Mouse (Mus musculus): ENCODE data around the gene Epb41l4b. TPM values are rescaled to one million over a fixed set of nuclear protein-coding genes. Genes with fewer than 3 reads are reported as not detected.
A peak's percentile ranks its signal among the peaks of the same experiment; 100 is the strongest.

The Epb41l4b gene
- total and polyA plus RNA-seq, 3 experiments: 0.93 to 4.9 (median 2.0) TPM

- no peak for TF ChIP-seq ZKSCAN1 (IDR thresholded peaks at IDR 0.05; ENCODE audit: borderline replicate concordance, low read depth, low read length)
Measured at GRCm38 (mm10) chr4:57143026-57143937, at the start of gene Epb41l4b (continued).

GRCm38 (mm10) chr4:57191543-57192283 lies 48.5 kb upstream of the Epb41l4b start:
- Histone ChIP-seq H3K27me3 (replicated peaks) (no peaks in the 10 kb centered on the region), H3K9me3 (replicated peaks; ENCODE audit: low read length) (no peaks in the 10 kb centered on the region), H3K36me3 (replicated peaks in 1 of 2; ENCODE audit: control insufficient read depth in 1 of 2, insufficient read depth in 1 of 2, low read length in 1 of 2) (no peaks in the 10 kb centered on the region), H3K79me2 (replicated peaks; ENCODE audit: control insufficient read depth, extremely low read depth, insufficient read depth, poor library complexity, severe bottlenecking) (no peaks in the 10 kb centered on the region), H3K4me3 (replicated peaks in 1 of 3; ENCODE audit: low read depth in 2 of 3, low read length in 2 of 3, poor library complexity in 1 of 3) (no peak overlapping the region), H3K9ac (ENCODE audit: insufficient read depth, low read depth) (no peak overlapping the region), H3K4me2 (ENCODE audit: insufficient read depth, low read depth, poor library complexity, severe bottlenecking) (no peak overlapping the region), H3K4me1 (ENCODE audit: control insufficient read depth in 1 of 2, insufficient read depth in 2 of 2) (peaks cover 11 to 50% of the 10 kb centered on the region in 2 experiments; a peak in 3 of 4 replicates), H3K27ac (ENCODE audit: insufficient read depth, low read depth) (no peak overlapping the region)
- no peak for DNase-seq (ENCODE audit: extremely low read depth)
- TF ChIP-seq MAFK (IDR thresholded peaks at IDR 0.05; ENCODE audit: insufficient replicate concordance, low read length): no peak
- no peak for TF ChIP-seq ZC3H11A (IDR thresholded peaks at IDR 0.05; ENCODE audit: low read depth, low read length)
- TF ChIP-seq RAD21 (IDR thresholded peaks at IDR 0.05; ENCODE audit: low read depth, low read length): no peak
- TF ChIP-seq MAZ (IDR thresholded peaks at IDR 0.05; ENCODE audit: low read depth, low read length): no peak
- TF ChIP-seq HCFC1 (IDR thresholded peaks at IDR 0.05; ENCODE audit: low read depth, low read length): no peak
- TF ChIP-seq POLR2AphosphoS2 (IDR thresholded peaks at IDR 0.05; ENCODE audit: low read depth, low read length): no peak
- TF ChIP-seq EP300 (IDR thresholded peaks at IDR 0.05; ENCODE audit: low read length): no peak
- no peak for TF ChIP-seq NELFE (IDR thresholded peaks at IDR 0.05; ENCODE audit: low read depth, low read length)
- no peak for TF ChIP-seq JUN (IDR thresholded peaks at IDR 0.05; ENCODE audit: insufficient read depth, low read depth, low read length)
- TF ChIP-seq MAX (IDR thresholded peaks at IDR 0.05; ENCODE audit: low read length): no peak
- no peak for TF ChIP-seq RCOR1 (conservative IDR thresholded peaks at IDR 0.05; ENCODE audit: low read depth, low read length)
- TF ChIP-seq E2F4 (IDR thresholded peaks at IDR 0.05; ENCODE audit: insufficient replicate concordance, low read depth, low read length): no peak
- in situ Hi-C loops (cut with MboI; ENCODE audit: low pct_ligation_motif_present, low pct_unique_long_range_greater_than_20kb, low sequenced_read_pairs): no loop called here
- dilution Hi-C loops (cut with MboI; ENCODE audit: extremely low pct_ligation_motif_present, extremely low pct_unique_long_range_greater_than_20kb, low sequenced_read_pairs): no loop called here

- in situ Hi-C loops (cut with MboI; ENCODE audit: low pct_ligation_motif_present, low pct_unique_long_range_greater_than_20kb, low sequenced_read_pairs): no loop called here
- dilution Hi-C loops (cut with MboI; ENCODE audit: extremely low pct_ligation_motif_present, extremely low pct_unique_long_range_greater_than_20kb, low sequenced_read_pairs): no loop called here
- H3K4me2 ChIP-seq (ENCODE audit: insufficient read depth, low read depth, poor library complexity, severe bottlenecking): no peak overlapping the region
- no peak overlapping the region for H3K27ac ChIP-seq (ENCODE audit: insufficient read depth, low read depth)
- no peaks in the 10 kb centered on the region for H3K9me3 ChIP-seq (replicated peaks; ENCODE audit: low read length)
- no peak overlapping the region for H3K4me3 ChIP-seq (replicated peaks in 1 of 3; ENCODE audit: low read depth in 2 of 3, low read length in 2 of 3, poor library complexity in 1 of 3)
- no peak overlapping the region for H3K9ac ChIP-seq (ENCODE audit: insufficient read depth, low read depth)
- peak; percentile 53 for DNase-seq (ENCODE audit: extremely low read depth)
- no peaks in the 10 kb centered on the region for H3K36me3 ChIP-seq (replicated peaks in 1 of 2; ENCODE audit: control insufficient read depth in 1 of 2, insufficient read depth in 1 of 2, low read length in 1 of 2)
- H3K27me3 ChIP-seq (replicated peaks): no peaks in the 10 kb centered on the region
- no peaks in the 10 kb centered on the region for H3K79me2 ChIP-seq (replicated peaks; ENCODE audit: control insufficient read depth, extremely low read depth, insufficient read depth, poor library complexity, severe bottlenecking)
- peaks cover 8 to 42% of the 10 kb centered on the region in 2 experiments; a peak in 3 of 4 replicates for H3K4me1 ChIP-seq (ENCODE audit: control insufficient read depth in 1 of 2, insufficient read depth in 2 of 2)
- no peak for TF ChIP-seq SMC3 (IDR thresholded peaks at IDR 0.05; ENCODE audit: low read depth, low read length)
- no peak for TF ChIP-seq RCOR1 (conservative IDR thresholded peaks at IDR 0.05; ENCODE audit: low read depth, low read length)
- TF ChIP-seq NRF1 (IDR thresholded peaks at IDR 0.05; ENCODE audit: low read depth, low read length): no peak
- TF ChIP-seq TBP (conservative IDR thresholded peaks at IDR 0.05; ENCODE audit: low read depth, low read length): no peak
- TF ChIP-seq POLR2AphosphoS2 (IDR thresholded peaks at IDR 0.05; ENCODE audit: low read depth, low read length): no peak
- peak; percentile 78 for TF ChIP-seq JUN (IDR thresholded peaks at IDR 0.05; ENCODE audit: insufficient read depth, low read depth, low read length)
- no peak for TF ChIP-seq TCF12 (IDR thresholded peaks at IDR 0.05; ENCODE audit: low read depth, low read length)
- no peak for TF ChIP-seq RAD21 (IDR thresholded peaks at IDR 0.05; ENCODE audit: low read depth, low read length)
- TF ChIP-seq MXI1 (IDR thresholded peaks at IDR 0.05; ENCODE audit: low read depth, low read length): no peak
- TF ChIP-seq ZC3H11A (IDR thresholded peaks at IDR 0.05; ENCODE audit: low read depth, low read length): no peak
- TF ChIP-seq BHLHE40 (IDR thresholded peaks at IDR 0.05; ENCODE audit: low read depth, low read length): 0 out of 2 replicates have a peak, but pooled peaks have one; percentile 10
- TF ChIP-seq MEF2A (IDR thresholded peaks at IDR 0.05; ENCODE audit: borderline replicate concordance, low read depth, low read length): no peak
- TF ChIP-seq IRF4 (IDR thresholded peaks at IDR 0.05; ENCODE audit: low read depth, low read length): peak; percentile 71
- TF ChIP-seq ZKSCAN1 (IDR thresholded peaks at IDR 0.05; ENCODE audit: borderline replicate concordance, low read depth, low read length): no peak
- no peak for TF ChIP-seq SIN3A (IDR thresholded peaks at IDR 0.05; ENCODE audit: low read length)
- TF ChIP-seq USF2 (conservative IDR thresholded peaks at IDR 0.05; ENCODE audit: low read depth, low read length): no peak
- no peak for TF ChIP-seq KAT2A (IDR thresholded peaks at IDR 0.05; ENCODE audit: insufficient replicate concordance, low read length)
- TF ChIP-seq JUND (conservative IDR thresholded peaks at IDR 0.05; ENCODE audit: low read depth, low read length): peak; percentile 61
- TF ChIP-seq EP300 (IDR thresholded peaks at IDR 0.05; ENCODE audit: low read length): peak; percentile 67
Measured at GRCm38 (mm10) chr4:57189881-57190280, 46.6 kb upstream of the Epb41l4b start.

All from CH12.LX (cell line).